Mouse (Mus musculus) heart, adult 11 months (tissue): ENCODE measurements around the gene F830045P16Rik.

Experiments used
- DNase-seq: peaks from one replicate; pipeline ENCODE4 v3.0.0; 2022

The F830045P16Rik gene

GRCm38 (mm10) chr2:129483150-129483549, 53.3 kb downstream of the F830045P16Rik start:
- no peak for DNase-seq

- DNase-seq: no peak
Observed at GRCm38 (mm10) chr2:129471905-129472304, 64.5 kb downstream of the F830045P16Rik start.

- DNase-seq: no peak
Observed at GRCm38 (mm10) chr2:129470839-129471238, 65.6 kb downstream of the F830045P16Rik start.

GRCm38 (mm10) chr2:129438772-129439171, 97.6 kb downstream of the F830045P16Rik start:
- peak; percentile 37 for DNase-seq

- DNase-seq: no peak
Observed at GRCm38 (mm10) chr2:129435154-129435553, 101.2 kb downstream of the F830045P16Rik start.

- peak; percentile 12 for DNase-seq
Observed at GRCm38 (mm10) chr2:129423741-129424140, 112.7 kb downstream of the F830045P16Rik start.

- peak; percentile 92 for DNase-seq
Observed at GRCm38 (mm10) chr2:129420897-129421561, 115.4 kb downstream of the F830045P16Rik start.

GRCm38 (mm10) chr2:129419361-129419880, 117.0 kb downstream of the F830045P16Rik start:
- peak; percentile 90 for DNase-seq

- DNase-seq: peak; percentile 31
Observed at GRCm38 (mm10) chr2:129414593-129414992, 121.8 kb downstream of the F830045P16Rik start.

GRCm38 (mm10) chr2:129413488-129413887, 122.9 kb downstream of the F830045P16Rik start:
- peak; percentile 76 for DNase-seq

- peak; percentile 57 for DNase-seq
Observed at GRCm38 (mm10) chr2:129411651-129412050, 124.8 kb downstream of the F830045P16Rik start.

GRCm38 (mm10) chr2:129410344-129410743, 126.1 kb downstream of the F830045P16Rik start:
- DNase-seq: peak; percentile 55

GRCm38 (mm10) chr2:129408476-129408875, 127.9 kb downstream of the F830045P16Rik start:
- peak; percentile 93 for DNase-seq
